Mouse (Mus musculus): ENCODE measurements at regions not wholly inside any gene's neighbourhood (a gene's known extent, or its start where the extent isn't known, plus 50 kb on each side); places are given as distances from the start of the nearest gene placed in this dataset.

DNA sequence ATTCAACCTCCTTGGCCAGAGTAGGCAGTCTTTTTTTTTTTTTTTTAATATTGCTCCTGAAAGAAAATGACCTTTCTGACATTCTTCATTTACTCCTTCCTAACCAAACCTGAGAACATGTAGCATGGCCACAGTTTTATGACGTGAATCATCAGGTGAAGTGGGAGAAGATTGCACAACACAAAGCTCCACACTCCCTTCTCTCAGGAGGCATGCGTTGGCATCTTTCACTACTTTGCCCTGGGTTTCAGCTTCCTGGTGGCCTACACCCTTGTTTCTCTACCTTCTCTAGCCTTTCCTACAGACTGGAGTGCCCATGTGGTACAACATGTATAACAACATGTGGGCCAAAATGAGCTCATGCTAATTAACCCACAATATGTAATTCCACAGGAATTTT, 248.5 kb downstream of the Adamts20 start:
- no peak for TF ChIP-seq CTCF (IDR thresholded peaks at IDR 0.05; ENCODE audit: borderline replicate concordance, control insufficient read depth, extremely low read depth, insufficient read depth, low read length, poor library complexity)
- TF ChIP-seq POLR2A (IDR thresholded peaks at IDR 0.05; ENCODE audit: control insufficient read depth, extremely low read depth, insufficient read depth, low read length, poor library complexity) = no peak
